Mouse (Mus musculus) heart, postnatal 14 days (tissue): ENCODE data around the gene S100a2. TPM values are rescaled to one million over a fixed set of nuclear protein-coding genes. Genes with fewer than 3 reads are reported as not detected.

Experiments used
- DNase-seq, 2 experiments: peaks; one replicate each; pipeline ENCODE4 v3.0.0; 2021 to 2022
- intact Hi-C: fragments of 180-260 bp; cut with DNase I; formaldehyde crosslinking; loops from one replicate; pipeline ENCODE4 v1.15.1; 2025
- total RNA-seq, 2 experiments: library from RNA; stranded (reverse); gene quantifications; 2 replicates each; pipeline ENCODE4 v1.2.3; 2021

Gene S100a2
- total RNA-seq, 2 experiments from 2014 or later = not detected

- intact Hi-C loops = loop anchor here (5.0 kb wide), 1 partner anchor 63 kb away; the partner anchor contains the start of gene S100a7a
- DNase-seq = no peak
Measured at GRCm38 (mm10) chr3:90589390-90589789, 657 bp upstream of the S100a2 start.

- no peak for DNase-seq
- intact Hi-C loops = no loop called here
Measured at GRCm38 (mm10) chr3:90594466-90594865, 4.4 kb downstream of the S100a2 start.

- intact Hi-C loops = no loop called here
Measured at GRCm38 (mm10) chr3:90595556-90595955, 5.5 kb downstream of the S100a2 start.

GRCm38 (mm10) chr3:90596810-90597209 lies 6.8 kb downstream of the S100a2 start:
- no peak for DNase-seq
- intact Hi-C loops = no loop called here

More at GRCm38 (mm10) chr3:90595556-90595955, 5.5 kb downstream of the S100a2 start:
- DNase-seq = no peak

- DNase-seq = no peak
- intact Hi-C loops = no loop called here
Measured at GRCm38 (mm10) chr3:90597736-90598135, 7.7 kb downstream of the S100a2 start.

GRCm38 (mm10) chr3:90598212-90598611 lies 8.2 kb downstream of the S100a2 start:
- intact Hi-C loops = no loop called here
- DNase-seq = no peak

GRCm38 (mm10) chr3:90599401-90599800 lies 9.4 kb downstream of the S100a2 start:
- intact Hi-C loops = no loop called here
- DNase-seq = peak in 1 of 2 experiments; percentile 59

GRCm38 (mm10) chr3:90600036-90600435 lies 10.0 kb downstream of the S100a2 start:
- intact Hi-C loops = no loop called here

GRCm38 (mm10) chr3:90600458-90601195 lies 10.6 kb downstream of the S100a2 start:
- peak in 1 of 2 experiments; percentile 65 for DNase-seq
- intact Hi-C loops = no loop called here

More at GRCm38 (mm10) chr3:90600036-90600435, 10.0 kb downstream of the S100a2 start:
- DNase-seq = no peak

GRCm38 (mm10) chr3:90601486-90602110 lies 11.6 kb downstream of the S100a2 start, which contains the start of gene Gm42674:
TSS of gene Gm42674 (plus strand) at chr3:90601904.
- intact Hi-C loops = no loop called here
- no peak for DNase-seq

GRCm38 (mm10) chr3:90603623-90604022 lies 13.6 kb downstream of the S100a2 start, which contains the start of gene S100a4:
TSS of gene S100a4 (plus strand) at chr3:90603771.
- no peak for DNase-seq
- intact Hi-C loops = no loop called here

GRCm38 (mm10) chr3:90604416-90604815 lies 14.4 kb downstream of the S100a2 start:
- intact Hi-C loops = no loop called here
- peak; percentile 84 to 86 for DNase-seq

- intact Hi-C loops = no loop called here
- no peak for DNase-seq
Measured at GRCm38 (mm10) chr3:90605049-90605448, 15.0 kb downstream of the S100a2 start.

- DNase-seq = no peak
- intact Hi-C loops = no loop called here
Measured at GRCm38 (mm10) chr3:90605736-90606135, 15.7 kb downstream of the S100a2 start.

GRCm38 (mm10) chr3:90606185-90606584 lies 16.1 kb downstream of the S100a2 start:
- DNase-seq = peak in 1 of 2 experiments; percentile 53
- intact Hi-C loops = no loop called here

GRCm38 (mm10) chr3:90607361-90607760 lies 17.3 kb downstream of the S100a2 start:
- no peak for DNase-seq
- intact Hi-C loops = no loop called here

- intact Hi-C loops = no loop called here
- DNase-seq = no peak
Measured at GRCm38 (mm10) chr3:90608223-90608622, 18.2 kb downstream of the S100a2 start, which contains the start of gene S100a5. TSS of gene S100a5 (plus strand) at chr3:90608523.

- intact Hi-C loops = no loop called here
- DNase-seq = no peak
Measured at GRCm38 (mm10) chr3:90609102-90609501, 19.1 kb downstream of the S100a2 start.

GRCm38 (mm10) chr3:90611494-90611893 lies 21.4 kb downstream of the S100a2 start:
- DNase-seq = no peak
- intact Hi-C loops = loop anchor here (10.0 kb wide), 1 partner anchor 197 kb away; no protein-coding TSS in a partner anchor

- intact Hi-C loops = loop anchor here (10.0 kb wide), 1 partner anchor 197 kb away; no protein-coding TSS in a partner anchor
- DNase-seq = no peak
Measured at GRCm38 (mm10) chr3:90612061-90612460, 22.0 kb downstream of the S100a2 start.

GRCm38 (mm10) chr3:90612728-90613291 lies 22.8 kb downstream of the S100a2 start, which contains the start of gene S100a6:
TSS of gene S100a6 (plus strand) at chr3:90612882.
- DNase-seq = peak; percentile 73 to 75
- intact Hi-C loops = loop anchor here (10.0 kb wide), 1 partner anchor 198 kb away; no protein-coding TSS in a partner anchor
